Mouse (Mus musculus) adrenal gland, postnatal 4 days (tissue): ENCODE measurements around the gene Pold1. TPM values are rescaled to one million over a fixed set of nuclear protein-coding genes. Genes with fewer than 3 reads are reported as not detected.
A peak's percentile ranks its signal among the peaks of the same experiment; 100 is the strongest.

Experiments used
- DNase-seq, 2 experiments: peaks; one replicate each; pipeline ENCODE4 v3.0.0; 2021 to 2022; ENCODE audit warnings: low spot score in 2 of 2, mixed read lengths in 2 of 2
- long read RNA-seq, 2 experiments: library from polyadenylated mRNA; stranded (forward); transcript quantifications; one replicate each; pipeline ENCODE4 v2.0.0; 2021
- total RNA-seq, 2 experiments: library from RNA; stranded (reverse); gene quantifications; 2 replicates each; pipeline ENCODE4 v1.2.3; 2021

The Pold1 gene
- total RNA-seq: 10 to 100 TPM; 41.4 to 49.3 TPM
- long read RNA-seq, experiment 1, transcript Pold1-201 (27 exons, 3,454 nt): major isoform, 18 of 33 reads
- long read RNA-seq, experiment 1, partial matches to known transcripts: 12 of 33 reads
- long read RNA-seq, experiment 1, other reads (novel, unspliced or antisense): 3 of 33 reads
- long read RNA-seq, experiment 2, transcript Pold1-201 (27 exons, 3,454 nt): major isoform, 47 of 90 reads
- long read RNA-seq, experiment 2, partial matches to known transcripts: 29 of 90 reads
- long read RNA-seq, experiment 2, other reads (novel, unspliced or antisense): 12 of 90 reads

GRCm38 (mm10) chr7:44548497-44549087, at the start of gene Pold1:
Pold1 (minus strand) TSS chr7:44548849.
- DNase-seq: peak; percentile 99 to 100

GRCm38 (mm10) chr7:44598336-44598735, 49.7 kb upstream of the Pold1 start:
- DNase-seq: no peak

DNA sequence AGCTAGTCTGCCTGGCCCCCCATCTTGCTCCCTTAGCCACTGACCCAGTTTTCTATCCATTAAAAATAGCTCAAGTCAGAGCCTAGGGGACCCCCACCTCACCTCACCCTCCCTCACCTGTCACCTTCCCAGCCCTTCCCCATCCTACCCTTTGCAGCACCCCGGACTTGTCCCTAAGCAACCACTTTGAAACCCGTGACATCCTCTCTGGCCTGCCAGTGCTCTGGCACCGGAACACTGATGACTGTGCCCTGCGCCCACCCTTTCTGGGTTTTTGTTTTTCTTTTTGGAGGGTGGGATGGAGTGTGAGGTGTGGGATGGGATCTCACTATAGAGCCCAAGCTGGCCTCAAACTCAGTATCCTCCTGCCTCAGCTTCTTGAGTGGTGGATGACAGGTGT, 49.0 kb upstream of the Pold1 start:
- DNase-seq: no peak

DNA sequence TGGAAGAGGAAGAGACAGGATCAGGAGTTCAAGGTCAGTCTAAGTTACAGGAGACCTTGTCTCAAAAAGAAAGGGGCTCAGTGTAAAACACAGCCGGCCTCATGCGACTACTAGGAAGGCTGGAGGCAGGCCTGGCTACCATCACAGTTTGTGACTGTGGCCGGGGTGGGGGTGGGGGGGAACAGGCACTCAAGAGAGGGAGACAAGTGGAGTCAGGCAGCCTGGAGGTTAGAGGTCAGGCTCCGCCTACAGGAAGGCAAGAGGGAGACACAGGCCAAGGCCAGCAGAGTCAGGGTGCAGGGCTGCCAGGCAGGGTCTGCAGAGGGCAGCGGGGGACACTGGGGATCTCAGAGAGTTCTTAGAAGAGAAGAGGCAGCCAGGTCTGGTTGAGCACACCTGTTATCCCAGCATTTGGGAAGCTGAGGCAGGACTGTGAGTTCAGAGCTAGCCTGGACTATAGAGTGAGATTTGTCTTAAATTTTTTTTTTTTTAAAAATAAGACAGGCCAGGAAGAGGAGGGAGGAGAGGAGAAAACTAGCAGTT, 48.4 kb upstream of the Pold1 start:
- no peak for DNase-seq

GRCm38 (mm10) chr7:44596051-44596450, 47.4 kb upstream of the Pold1 start:
- DNase-seq: no peak

DNA sequence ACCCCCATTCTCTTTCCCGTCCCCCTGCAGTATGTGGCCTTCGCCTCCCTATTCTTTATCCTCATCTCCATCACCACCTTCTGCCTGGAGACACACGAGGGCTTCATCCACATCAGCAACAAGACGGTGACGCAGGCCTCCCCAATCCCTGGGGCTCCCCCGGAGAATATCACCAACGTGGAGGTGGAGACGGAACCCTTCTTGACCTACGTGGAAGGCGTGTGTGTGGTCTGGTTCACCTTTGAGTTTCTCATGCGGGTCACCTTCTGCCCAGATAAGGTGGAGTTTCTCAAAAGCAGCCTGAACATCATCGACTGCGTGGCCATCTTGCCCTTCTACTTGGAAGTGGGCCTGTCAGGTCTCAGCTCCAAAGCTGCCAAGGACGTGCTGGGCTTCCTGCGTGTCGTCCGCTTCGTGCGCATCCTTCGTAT, 46.5 kb upstream of the Pold1 start:
- no peak for DNase-seq

GRCm38 (mm10) chr7:44594291-44594690, 45.6 kb upstream of the Pold1 start:
- no peak for DNase-seq

DNA sequence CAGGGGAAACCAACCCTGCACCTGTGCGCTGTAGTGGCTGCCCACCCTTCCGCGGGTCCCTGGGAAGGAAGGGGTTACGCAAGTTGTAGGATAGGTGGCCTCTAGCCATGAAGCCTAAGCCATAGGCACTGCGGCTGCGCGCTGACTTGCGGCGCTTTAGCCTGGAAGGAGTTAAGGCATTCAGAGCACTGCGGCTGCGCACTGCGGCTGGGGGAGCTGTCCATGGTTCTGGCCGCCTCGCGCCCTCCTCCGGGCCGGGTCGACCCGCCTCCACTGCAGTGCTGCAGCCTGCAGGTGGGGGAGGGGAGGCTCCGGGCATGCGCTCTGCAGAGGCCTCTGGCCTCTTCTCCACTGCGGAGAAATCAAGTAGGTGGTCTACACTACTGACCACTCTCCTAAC, 45.1 kb upstream of the Pold1 start:
- DNase-seq: peak; percentile 74 to 87

DNA sequence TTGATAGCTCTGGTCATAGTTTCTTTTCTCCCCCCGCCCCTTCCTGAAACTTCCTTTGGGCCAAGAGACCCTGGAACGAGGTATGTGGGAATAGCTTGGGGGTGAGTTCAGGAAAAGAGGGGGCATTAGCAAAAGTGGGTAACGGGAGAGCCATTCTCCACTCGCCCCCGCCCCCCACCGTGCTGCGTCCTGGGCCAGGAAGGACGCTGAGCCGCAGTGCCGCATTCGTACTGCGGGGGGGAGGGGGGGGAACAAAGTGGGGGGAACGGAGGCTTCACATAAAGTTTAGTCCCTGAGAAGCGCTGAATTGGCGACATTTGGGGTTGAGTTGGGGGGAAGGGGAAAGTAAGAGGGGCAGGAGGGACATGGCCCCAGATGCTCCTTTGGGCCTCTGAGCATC, 44.4 kb upstream of the Pold1 start:
- DNase-seq: no peak

- DNase-seq: no peak
These were observed 42.9 kb upstream of the Pold1 start for GRCm38 (mm10) chr7:44591348-44592116.

DNA sequence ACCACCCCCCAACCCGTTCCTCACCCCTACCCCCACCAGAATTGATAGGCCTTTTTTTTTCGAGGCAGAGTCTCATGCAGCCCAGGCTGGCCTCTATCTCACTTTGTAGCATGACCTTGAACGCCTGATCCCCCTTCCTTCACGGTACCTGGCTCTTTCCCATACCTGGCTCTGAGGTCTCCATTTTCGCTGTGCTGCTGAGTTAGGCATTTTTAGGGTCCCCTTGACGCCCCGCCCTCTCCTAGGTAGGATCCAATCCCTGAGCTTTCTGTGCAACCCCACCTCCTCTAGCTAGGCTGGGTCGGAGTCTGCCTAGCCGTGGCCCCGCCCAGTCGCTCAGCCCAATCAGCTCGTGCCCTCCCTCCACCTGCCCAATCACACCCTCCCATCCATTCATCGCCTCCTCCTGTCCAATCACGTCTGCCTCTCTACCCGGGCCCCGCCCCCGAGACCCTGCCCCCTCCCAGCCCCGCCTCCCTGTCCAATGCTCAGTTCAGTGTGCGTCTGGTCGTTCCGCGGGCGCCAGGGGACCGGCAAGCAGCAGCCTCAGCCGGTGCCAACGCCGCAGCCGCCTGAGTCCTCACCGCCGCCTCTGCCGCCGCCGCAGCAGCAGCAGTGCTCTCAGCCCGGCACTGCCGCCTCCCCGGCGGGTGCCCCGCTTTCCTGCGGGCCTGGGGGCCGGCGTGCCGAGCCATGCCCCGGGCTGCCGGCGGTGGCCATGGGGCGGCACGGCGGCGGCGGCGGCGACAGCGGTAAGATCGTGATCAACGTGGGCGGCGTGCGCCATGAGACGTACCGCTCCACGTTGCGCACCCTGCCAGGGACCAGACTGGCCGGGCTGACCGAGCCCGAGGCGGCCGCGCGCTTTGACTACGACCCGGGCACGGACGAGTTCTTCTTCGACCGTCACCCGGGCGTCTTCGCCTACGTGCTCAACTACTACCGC, 42.0 kb upstream of the Pold1 start, which contains the start of gene Kcnc3:
Gene Kcnc3 (plus strand): TSS at position 263 of the 946 bp plus-strand sequence.
- peak; percentile 69 to 72 for DNase-seq

DNA sequence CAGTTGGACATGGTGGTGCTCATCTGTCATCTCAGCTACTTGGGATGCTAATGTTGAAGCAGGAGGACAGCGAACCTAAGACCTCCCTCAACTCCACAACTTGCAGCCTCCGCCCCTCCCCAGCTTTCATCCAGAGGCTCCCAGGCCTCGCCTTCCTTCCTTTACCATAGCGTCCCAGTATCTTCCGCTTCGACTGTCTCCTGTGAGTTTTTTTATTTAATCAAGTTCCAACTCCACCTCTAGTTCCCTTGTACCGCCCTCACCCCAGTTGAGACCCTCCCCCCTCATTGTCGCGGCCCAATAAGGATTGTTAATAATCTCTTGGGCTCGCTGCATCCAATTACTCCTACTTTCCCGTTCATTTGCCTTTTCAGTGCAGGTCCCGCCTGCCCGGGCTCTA, 41.3 kb upstream of the Pold1 start:
- DNase-seq: no peak

DNA sequence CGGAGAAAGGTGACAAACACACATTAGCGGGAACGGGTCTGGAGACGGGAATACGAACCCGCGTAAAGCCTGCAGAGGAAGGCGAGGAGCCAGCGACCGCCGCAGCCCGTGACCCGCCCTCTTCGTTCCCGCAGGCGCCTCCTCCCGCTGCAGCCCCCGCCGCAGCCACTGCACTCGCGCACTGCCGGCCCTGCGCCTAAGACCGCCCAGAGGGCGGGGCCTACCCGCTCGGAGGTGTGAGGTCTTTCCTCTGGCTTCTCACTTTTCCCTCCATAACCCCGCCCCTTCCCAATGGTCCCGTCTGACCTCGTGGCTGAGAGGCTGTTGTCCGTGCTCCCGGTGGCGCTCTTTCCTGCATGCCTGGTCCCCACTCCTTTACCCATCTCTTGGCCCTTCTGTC, 40.5 kb upstream of the Pold1 start:
- peak; percentile 22 to 28 for DNase-seq

DNA sequence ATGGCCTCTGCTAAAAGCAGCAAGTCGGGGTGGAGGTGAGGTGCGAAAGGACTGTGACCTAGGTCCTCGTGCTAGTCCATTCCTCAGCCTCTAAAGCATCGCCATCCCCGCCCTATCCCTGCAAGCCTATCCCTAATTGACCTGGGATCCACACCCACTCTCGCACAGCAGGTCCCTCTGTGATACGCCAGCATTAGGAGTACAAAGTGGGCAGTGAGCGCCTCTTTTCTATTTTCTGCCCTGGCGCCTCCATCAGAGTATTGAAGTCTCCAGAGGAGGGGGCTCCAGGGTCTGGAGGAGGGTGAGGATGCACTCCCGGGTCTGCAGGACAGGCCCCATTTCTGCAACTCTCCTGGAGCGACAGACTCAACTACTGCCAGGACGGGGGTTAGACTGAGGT, 39.7 kb upstream of the Pold1 start:
- DNase-seq: no peak

- DNase-seq: no peak
These were observed 39.0 kb upstream of the Pold1 start for GRCm38 (mm10) chr7:44587676-44588075.

DNA sequence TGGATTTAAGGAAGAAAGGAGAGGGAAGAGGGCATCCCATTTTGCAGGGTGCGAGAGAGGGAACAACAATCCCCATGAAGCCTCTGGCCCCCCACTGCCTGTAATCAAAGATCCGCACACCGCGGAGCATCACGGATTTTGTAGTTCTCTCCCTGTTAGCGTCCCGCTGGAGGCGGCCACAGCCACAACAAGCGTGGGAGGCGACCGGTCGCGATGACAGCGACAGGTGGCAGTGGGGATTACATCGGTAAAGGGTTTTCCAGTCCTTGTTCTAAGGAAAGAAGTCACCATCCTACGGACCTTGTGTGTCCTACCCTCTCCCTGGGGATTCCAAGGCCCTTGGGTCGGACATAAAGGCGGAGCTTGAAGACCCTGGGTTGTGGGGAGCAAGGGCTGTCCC, 38.3 kb upstream of the Pold1 start:
- peak in 1 of 2 experiments; percentile 26 for DNase-seq

DNA sequence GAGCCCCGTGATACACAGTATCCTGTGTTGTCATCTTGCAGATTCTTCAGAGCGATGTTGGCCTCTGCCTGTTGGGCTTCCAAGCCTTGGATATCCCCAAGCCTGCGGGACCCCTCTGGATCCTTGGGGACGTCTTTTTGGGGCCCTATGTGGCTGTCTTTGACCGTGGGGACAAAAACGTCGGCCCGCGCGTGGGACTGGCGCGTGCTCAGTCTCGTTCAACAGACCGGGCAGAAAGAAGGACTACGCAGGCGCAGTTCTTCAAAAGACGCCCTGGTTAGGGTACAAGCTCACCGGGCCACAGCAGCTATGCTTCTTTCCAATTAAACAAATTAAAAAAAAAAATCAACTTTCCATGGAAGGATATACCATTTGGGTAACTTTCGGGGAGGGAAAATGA, 37.9 kb upstream of the Pold1 start:
- DNase-seq: no peak

GRCm38 (mm10) chr7:44585606-44586005, 37.0 kb upstream of the Pold1 start:
- no peak for DNase-seq

DNA sequence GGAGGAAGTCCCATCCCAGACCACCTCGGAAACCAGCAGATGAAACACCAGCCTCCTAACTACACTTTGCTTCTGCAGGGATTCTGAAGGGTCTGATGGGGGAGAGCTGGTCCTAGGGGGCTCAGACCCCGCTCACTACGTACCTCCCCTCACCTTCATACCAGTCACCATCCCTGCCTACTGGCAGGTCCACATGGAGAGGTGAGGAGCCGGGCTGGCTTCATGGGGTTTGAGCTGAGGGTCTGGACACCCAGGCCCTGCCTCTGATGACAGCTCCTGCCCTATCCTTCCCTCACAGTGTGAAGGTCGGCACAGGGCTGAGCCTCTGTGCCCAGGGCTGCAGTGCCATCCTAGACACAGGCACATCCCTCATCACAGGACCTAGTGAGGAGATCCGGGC, 36.3 kb upstream of the Pold1 start:
- DNase-seq: no peak

GRCm38 (mm10) chr7:44584265-44584804, 35.7 kb upstream of the Pold1 start:
- no peak for DNase-seq
